Mouse (Mus musculus): ENCODE data around the gene Aldh4a1.

Aldh4a1 gene

GRCm38 (mm10) chr4:139619765-139620164 lies 2.9 kb upstream of the Aldh4a1 start:
- no peak for DNase-seq (ENCODE audit: low spot score)

GRCm38 (mm10) chr4:139623434-139624115 lies 909 bp downstream of the Aldh4a1 start:
- DNase-seq (ENCODE audit: low spot score) = no peak

- DNase-seq (ENCODE audit: low spot score) = no peak
These were observed 1.4 kb downstream of the Aldh4a1 start for GRCm38 (mm10) chr4:139624116-139624489.

GRCm38 (mm10) chr4:139624706-139625105 lies 2.0 kb downstream of the Aldh4a1 start:
- no peak for DNase-seq (ENCODE audit: low spot score)

GRCm38 (mm10) chr4:139627361-139627760 lies 4.7 kb downstream of the Aldh4a1 start:
- no peak for DNase-seq (ENCODE audit: low spot score)

GRCm38 (mm10) chr4:139630171-139630570 lies 7.5 kb downstream of the Aldh4a1 start:
- DNase-seq (ENCODE audit: low spot score) = no peak

- no peak for DNase-seq (ENCODE audit: low spot score)
These were observed 8.5 kb downstream of the Aldh4a1 start for GRCm38 (mm10) chr4:139631141-139631540.

- no peak for DNase-seq (ENCODE audit: low spot score)
These were observed 9.0 kb downstream of the Aldh4a1 start for GRCm38 (mm10) chr4:139631569-139632253.

GRCm38 (mm10) chr4:139632254-139632580 lies 9.6 kb downstream of the Aldh4a1 start:
- no peak for DNase-seq (ENCODE audit: low spot score)

- peak; percentile 65 for DNase-seq (ENCODE audit: low spot score)
These were observed 13.7 kb downstream of the Aldh4a1 start for GRCm38 (mm10) chr4:139636373-139636772.

GRCm38 (mm10) chr4:139637847-139638246 lies 15.2 kb downstream of the Aldh4a1 start:
- no peak for DNase-seq (ENCODE audit: low spot score)

- DNase-seq (ENCODE audit: low spot score) = no peak
These were observed 15.7 kb downstream of the Aldh4a1 start for GRCm38 (mm10) chr4:139638356-139638755.

GRCm38 (mm10) chr4:139639801-139640200 lies 17.1 kb downstream of the Aldh4a1 start:
- DNase-seq (ENCODE audit: low spot score) = peak; percentile 67

- DNase-seq (ENCODE audit: low spot score) = no peak
These were observed 17.7 kb downstream of the Aldh4a1 start for GRCm38 (mm10) chr4:139640333-139640732.

GRCm38 (mm10) chr4:139640775-139641174 lies 18.1 kb downstream of the Aldh4a1 start:
- DNase-seq (ENCODE audit: low spot score) = no peak

- DNase-seq (ENCODE audit: low spot score) = no peak
These were observed 19.3 kb downstream of the Aldh4a1 start for GRCm38 (mm10) chr4:139641829-139642425.

- DNase-seq (ENCODE audit: low spot score) = peak; percentile 77
These were observed 21.3 kb downstream of the Aldh4a1 start for GRCm38 (mm10) chr4:139643972-139644371.

GRCm38 (mm10) chr4:139646916-139647315 lies 24.2 kb downstream of the Aldh4a1 start:
- DNase-seq (ENCODE audit: low spot score) = no peak

- no peak for DNase-seq (ENCODE audit: low spot score)
These were observed 27.5 kb downstream of the Aldh4a1 start for GRCm38 (mm10) chr4:139650086-139650743.

- DNase-seq (ENCODE audit: low spot score) = no peak
These were observed 28.2 kb downstream of the Aldh4a1 start for GRCm38 (mm10) chr4:139650907-139651306.

GRCm38 (mm10) chr4:139653238-139653637 lies 30.6 kb downstream of the Aldh4a1 start, which contains the start of gene Tas1r2:
TSS of gene Tas1r2 (plus strand) at chr4:139653538.
- no peak for DNase-seq (ENCODE audit: low spot score)

GRCm38 (mm10) chr4:139661897-139662296 lies 39.2 kb downstream of the Aldh4a1 start:
- DNase-seq (ENCODE audit: low spot score) = no peak

- no peak for DNase-seq (ENCODE audit: low spot score)
These were observed 45.0 kb downstream of the Aldh4a1 start for GRCm38 (mm10) chr4:139667632-139668031.
